Mouse (Mus musculus) heart, embryonic 16.5 days (tissue): ENCODE measurements around the gene Glb1l2. TPM values are rescaled to one million over a fixed set of nuclear protein-coding genes. Genes with fewer than 3 reads are reported as not detected.

Source experiments
- ATAC-seq: fragments of 200-750 bp; cut with Nextera tagmentation; replicated peaks from 2 replicates; pipeline ENCODE4 v1.8.0; 2017; ENCODE audit warnings: moderate number of reproducible peaks; ENCODE audit not compliant: insufficient read depth, low FRiP score; ENCODE audit errors: extremely low read depth
- H3K27ac ChIP-seq: fragments of 300-500 bp; sonication (generic); 2 replicates; pipeline ENCODE4 v1.5.1; 2014; ENCODE audit warnings: mild to moderate bottlenecking, low read length, control low read depth, moderate library complexity
- H3K27me3 ChIP-seq: fragments of 300-500 bp; sonication (generic); 2 replicates; pipeline ENCODE4 v1.6.1; 2014; ENCODE audit warnings: low read length, mixed read lengths; ENCODE audit not compliant: control insufficient read depth, insufficient read depth
- H3K36me3 ChIP-seq: fragments of 300-500 bp; sonication (generic); 2 replicates; pipeline ENCODE4 v1.6.1; 2014; ENCODE audit not compliant: control insufficient read depth, insufficient read depth
- H3K4me1 ChIP-seq: fragments of 300-500 bp; sonication (generic); 2 replicates; pipeline ENCODE4 v1.6.1; 2014; ENCODE audit warnings: low read length, mixed read lengths; ENCODE audit not compliant: control insufficient read depth, insufficient read depth
- H3K4me2 ChIP-seq: fragments of 300-500 bp; sonication (generic); 2 replicates; pipeline ENCODE4 v1.6.1; 2014; ENCODE audit warnings: low read depth, mild to moderate bottlenecking, control low read depth, low read length
- H3K4me3 ChIP-seq: fragments of 300-500 bp; sonication (generic); 2 replicates; pipeline ENCODE4 v1.5.1; 2014; ENCODE audit warnings: mild to moderate bottlenecking, control low read depth, low read length
- H3K9ac ChIP-seq: fragments of 300-500 bp; sonication (generic); 2 replicates; pipeline ENCODE4 v1.6.1; 2014; ENCODE audit warnings: low read length, control low read depth
- H3K9me3 ChIP-seq: fragments of 300-500 bp; sonication (generic); replicated peaks from 2 replicates; pipeline ENCODE4 v1.6.1; 2016; ENCODE audit warnings: low read length; ENCODE audit not compliant: control insufficient read depth
- WGBS: fragments of 180-500 bp; shearing (Covaris S2); extraction: QIAGEN DNeasy Blood & Tissue Kit; methylation state at CpG from one replicate; pipeline ENCODE4 v1.1.7; 2014; 5-methylcytosine and 5-hydroxymethylcytosine counted together
- polyA plus RNA-seq: library from polyadenylated mRNA; unstranded; fragments of >200 nt; fragmentation: Nextera tagmentation; extraction: Ambion mirVana; gene quantifications from 2 replicates; pipeline ENCODE4 v1.2.1, GENCODE M21; 2015

The Glb1l2 gene
- polyA plus RNA-seq, 1 experiment from 2014 or later = 1.00 TPM

GRCm38 (mm10) chr9:26718388-26718787 is 87.9 kb downstream of the Glb1l2 start:
- Histone ChIP-seq H3K27me3 (no peaks in the 10 kb centered on the region), H3K4me2 (no peak overlapping the region), H3K4me1 (no peaks in the 10 kb centered on the region), H3K9ac (no peak overlapping the region), H3K9me3 (no peaks in the 10 kb centered on the region), H3K4me3 (no peak overlapping the region), H3K27ac (no peak overlapping the region), H3K36me3 (no peaks in the 10 kb centered on the region)
- WGBS = 51% methylated on average over 3 of the region's 3 CpGs
- no peak for ATAC-seq

Other genes starting within 250 kb of the Glb1l2 start
- 0.05 TPM in 1 of 2 replicates, not detected in the other for gene B3gat1, start 72.7 kb downstream of the Glb1l2 start, polyA plus RNA-seq
- gene Glb1l3, start 54.4 kb upstream of the Glb1l2 start, polyA plus RNA-seq = not detected in 2 replicates
- gene Gm1110, start 116.6 kb upstream of the Glb1l2 start, polyA plus RNA-seq = 0.12 TPM in 1 of 2 replicates, not detected in the other
- gene Acad8, start 193.1 kb upstream of the Glb1l2 start, polyA plus RNA-seq = 37.1 and 41.8 TPM in 2 replicates
- gene Thyn1, start 193.2 kb upstream of the Glb1l2 start, polyA plus RNA-seq = 89.7 and 90.6 TPM in 2 replicates
- 21.2 and 22.3 TPM in 2 replicates for gene Vps26b, start 223.6 kb upstream of the Glb1l2 start, polyA plus RNA-seq
- gene Ncapd3, start 223.7 kb upstream of the Glb1l2 start, polyA plus RNA-seq = 21.0 and 22.8 TPM in 2 replicates